Mouse (Mus musculus) limb, embryonic 12.5 days (tissue): ENCODE results near the gene Mansc1. TPM values are rescaled to one million over a fixed set of nuclear protein-coding genes. Genes with fewer than 3 reads are reported as not detected.
A peak's percentile ranks its signal among the peaks of the same experiment; 100 is the strongest.

Experiments used
- ATAC-seq: fragments of 200-750 bp; cut with Nextera tagmentation; 2 replicates; pipeline ENCODE4 v1.8.0; 2017; ENCODE audit warnings: low read depth, moderate TSS enrichment; ENCODE audit not compliant: insufficient number of reproducible peaks, insufficient read depth, low FRiP score, low TSS enrichment
- H3K27ac ChIP-seq: fragments of 300-500 bp; sonication (generic); 2 replicates; pipeline ENCODE4 v1.5.1; 2016; ENCODE audit warnings: mild to moderate bottlenecking, moderate library complexity
- H3K27me3 ChIP-seq: fragments of 300-500 bp; sonication (generic); 2 replicates; pipeline ENCODE4 v1.6.1; 2016; ENCODE audit warnings: mild to moderate bottlenecking, moderate library complexity
- H3K36me3 ChIP-seq: fragments of 300-500 bp; sonication (generic); 2 replicates; pipeline ENCODE4 v1.6.1; 2016; ENCODE audit warnings: mild to moderate bottlenecking, moderate library complexity
- H3K4me1 ChIP-seq: fragments of 300-500 bp; sonication (generic); replicated peaks from 2 replicates; pipeline ENCODE4 v1.6.1; 2016
- H3K4me2 ChIP-seq: fragments of 300-500 bp; sonication (generic); 2 replicates; pipeline ENCODE4 v1.6.1; 2016; ENCODE audit warnings: mild to moderate bottlenecking, moderate library complexity
- H3K4me3 ChIP-seq: fragments of 300-500 bp; sonication (generic); replicated peaks from 2 replicates; pipeline ENCODE4 v1.5.1; 2016; ENCODE audit warnings: mild to moderate bottlenecking
- H3K9ac ChIP-seq: fragments of 300-500 bp; sonication (generic); replicated peaks from 2 replicates; pipeline ENCODE4 v1.6.1; 2016; ENCODE audit warnings: mild to moderate bottlenecking, moderate library complexity
- H3K9me3 ChIP-seq: fragments of 300-500 bp; sonication (generic); 2 replicates; pipeline ENCODE4 v1.6.1; 2016; ENCODE audit warnings: mild to moderate bottlenecking, moderate library complexity
- WGBS: fragments of 180-500 bp; shearing (Covaris S2); methylation state at CpG from one replicate; pipeline ENCODE4 v1.1.7; 2016; 5-methylcytosine and 5-hydroxymethylcytosine counted together
- polyA plus RNA-seq: library from polyadenylated mRNA; unstranded; fragments of >200 nt; fragmentation: Nextera tagmentation; extraction: Ambion mirVana; gene quantifications from 2 replicates; pipeline ENCODE4 v1.2.1, GENCODE M21; 2016

Gene Mansc1
- polyA plus RNA-seq, 1 experiment from 2014 or later: 0.69 TPM

- ATAC-seq: no peak
- Histone ChIP-seq H3K27me3 (no peaks in the 10 kb centered on the region), H3K27ac (no peak overlapping the region), H3K4me1 (no peaks in the 10 kb centered on the region), H3K4me3 (no peak overlapping the region), H3K9me3 (no peaks in the 10 kb centered on the region), H3K36me3 (no peaks in the 10 kb centered on the region), H3K4me2 (no peak overlapping the region), H3K9ac (no peak overlapping the region)
- 88% methylated on average over 21 of the region's 21 CpGs for WGBS
Observed at GRCm38 (mm10) chr6:134594569-134595442, 37.5 kb downstream of the Mansc1 start.

- no peaks in the 10 kb centered on the region for H3K36me3 ChIP-seq
- ATAC-seq: no peak
- H3K9ac ChIP-seq: no peak overlapping the region
- H3K27me3 ChIP-seq: no peaks in the 10 kb centered on the region
- no peak overlapping the region for H3K27ac ChIP-seq
- H3K4me1 ChIP-seq: no peaks in the 10 kb centered on the region
- 79% methylated on average over 2 of the region's 2 CpGs for WGBS
- H3K9me3 ChIP-seq: no peaks in the 10 kb centered on the region
- no peak overlapping the region for H3K4me3 ChIP-seq
- no peak overlapping the region for H3K4me2 ChIP-seq
Observed at GRCm38 (mm10) chr6:134591614-134592013, 40.7 kb downstream of the Mansc1 start.

- 80% methylated on average over 5 of the region's 5 CpGs for WGBS
- Histone ChIP-seq H3K9ac (no peak overlapping the region), H3K4me3 (no peak overlapping the region), H3K27me3 (no peaks in the 10 kb centered on the region), H3K27ac (no peak overlapping the region), H3K9me3 (0 out of 2 replicates have a peak, but pooled peaks cover 6% of the 10 kb centered on the region), H3K36me3 (no peaks in the 10 kb centered on the region), H3K4me2 (no peak overlapping the region), H3K4me1 (no peaks in the 10 kb centered on the region)
- ATAC-seq: no peak
Observed at GRCm38 (mm10) chr6:134586241-134586640, 46.0 kb downstream of the Mansc1 start.

- ATAC-seq: no peak
- WGBS: 93% methylated on average over 2 of the region's 2 CpGs
Observed at GRCm38 (mm10) chr6:134584616-134585015, 47.7 kb downstream of the Mansc1 start.

DNA sequence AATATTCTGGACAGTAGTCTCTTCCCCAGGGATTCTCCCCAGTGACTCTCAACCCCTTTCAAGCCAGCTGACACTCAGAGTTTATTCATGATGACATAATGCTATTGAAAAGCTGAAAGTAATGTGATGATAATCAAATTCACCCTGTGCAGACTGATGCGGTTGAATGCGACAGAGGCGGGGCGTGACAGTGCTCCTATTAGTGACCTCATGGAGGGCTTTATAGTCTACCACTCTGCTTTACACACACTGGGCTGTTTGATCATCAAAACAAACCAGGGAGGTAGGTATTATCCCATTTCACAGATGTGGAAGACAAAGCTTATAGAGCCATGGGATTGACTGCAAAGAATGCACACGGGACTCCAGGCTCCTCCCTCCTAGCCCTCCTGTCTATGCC, 50.2 kb downstream of the Mansc1 start:
- Histone ChIP-seq H3K27me3 (no peaks in the 10 kb centered on the region), H3K36me3 (no peaks in the 10 kb centered on the region), H3K4me3 (no peak overlapping the region), H3K4me2 (no peak overlapping the region), H3K4me1 (no peaks in the 10 kb centered on the region), H3K27ac (no peak overlapping the region), H3K9me3 (0 out of 2 replicates have a peak, but pooled peaks cover 6% of the 10 kb centered on the region), H3K9ac (no peak overlapping the region)
- WGBS: 83% methylated on average over 5 of the region's 5 CpGs
- no peak for ATAC-seq

More at GRCm38 (mm10) chr6:134584616-134585015, 47.7 kb downstream of the Mansc1 start:
- Histone ChIP-seq H3K9me3 (0 out of 2 replicates have a peak, but pooled peaks cover 6% of the 10 kb centered on the region), H3K9ac (no peak overlapping the region), H3K27me3 (no peaks in the 10 kb centered on the region), H3K4me2 (no peak overlapping the region), H3K36me3 (no peaks in the 10 kb centered on the region), H3K4me1 (no peaks in the 10 kb centered on the region), H3K4me3 (no peak overlapping the region), H3K27ac (no peak overlapping the region)

DNA sequence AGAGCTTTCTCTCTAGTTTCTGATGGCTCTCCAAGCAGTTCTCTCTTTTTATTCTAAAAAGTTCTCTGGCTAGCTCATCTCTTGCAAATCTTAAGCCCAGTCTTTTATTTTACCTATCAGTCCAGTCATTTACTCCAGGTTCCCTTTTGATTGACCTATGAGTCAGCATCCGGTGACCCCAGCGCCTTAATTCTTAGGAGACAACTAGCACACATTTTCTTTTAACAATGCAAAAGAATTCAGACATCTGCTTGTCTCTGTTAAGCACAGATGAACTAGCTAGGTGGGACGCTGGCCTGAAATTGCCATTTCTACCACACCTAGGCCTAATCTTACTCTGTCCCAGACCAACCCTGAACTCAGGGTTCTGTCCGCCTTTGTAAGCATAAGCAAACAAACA, 52.8 kb downstream of the Mansc1 start:
- no peak overlapping the region for H3K4me3 ChIP-seq
- H3K4me2 ChIP-seq: no peak overlapping the region
- H3K36me3 ChIP-seq: no peaks in the 10 kb centered on the region
- H3K27ac ChIP-seq: no peak overlapping the region
- no peak overlapping the region for H3K9ac ChIP-seq
- no peaks in the 10 kb centered on the region for H3K27me3 ChIP-seq
- 91% methylated on average over 4 of the region's 4 CpGs for WGBS
- H3K4me1 ChIP-seq: no peaks in the 10 kb centered on the region
- ATAC-seq: no peak
- H3K9me3 ChIP-seq: no peaks in the 10 kb centered on the region

DNA sequence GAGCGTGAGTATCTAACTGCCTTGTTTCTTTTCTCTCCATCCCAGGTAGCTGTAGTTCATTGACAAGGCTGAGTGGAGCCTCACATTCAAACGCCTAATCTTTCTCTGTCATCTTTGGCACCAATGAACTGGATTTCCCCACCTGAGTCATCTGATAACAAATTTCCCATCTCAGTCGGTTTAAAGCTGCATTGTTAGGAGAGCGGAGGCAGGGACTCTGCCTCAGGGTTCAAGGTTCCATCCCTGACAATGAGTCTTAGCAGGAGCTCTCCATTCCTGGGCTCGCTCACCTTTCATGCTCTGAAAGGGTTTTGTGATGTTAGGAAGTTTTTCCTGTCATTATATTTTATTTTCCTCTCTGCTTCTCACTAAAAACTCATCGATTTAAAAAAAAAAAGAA, 54.2 kb downstream of the Mansc1 start:
- 67% methylated on average over 6 of the region's 6 CpGs for WGBS

DNA sequence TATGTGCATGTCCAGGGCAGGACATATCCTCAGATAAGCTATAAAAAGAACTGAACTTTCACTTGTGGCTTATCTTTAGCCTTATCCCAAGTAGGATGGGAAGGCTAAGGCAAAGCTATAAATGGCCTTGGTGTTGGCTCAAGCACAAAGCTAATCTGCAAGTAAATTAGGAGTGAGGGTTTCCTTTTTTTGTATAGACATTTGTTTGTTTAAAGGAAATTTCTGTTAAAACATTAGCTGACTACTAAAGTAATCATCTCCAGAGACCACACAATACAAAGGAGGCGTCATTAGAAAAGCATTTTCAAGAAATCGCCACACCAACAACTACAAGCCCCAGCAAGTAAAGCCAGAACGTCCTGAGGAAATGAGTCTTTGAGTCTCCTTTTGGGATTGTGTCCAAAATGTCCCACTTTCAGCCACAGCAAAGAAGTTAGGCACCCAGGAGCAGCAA, 57.0 kb downstream of the Mansc1 start:
- no peak overlapping the region for H3K9ac ChIP-seq
- no peak overlapping the region for H3K4me3 ChIP-seq
- 66% methylated on average over 3 of the region's 3 CpGs for WGBS
- H3K4me1 ChIP-seq: no peaks in the 10 kb centered on the region
- no peaks in the 10 kb centered on the region for H3K36me3 ChIP-seq
- no peaks in the 10 kb centered on the region for H3K27me3 ChIP-seq
- no peak overlapping the region for H3K27ac ChIP-seq
- H3K4me2 ChIP-seq: no peak overlapping the region
- ATAC-seq: no peak
- H3K9me3 ChIP-seq: no peaks in the 10 kb centered on the region

More for the DNA sequence above, 54.2 kb downstream of the Mansc1 start:
- H3K4me1 ChIP-seq: no peaks in the 10 kb centered on the region
- H3K36me3 ChIP-seq: no peaks in the 10 kb centered on the region
- H3K9me3 ChIP-seq: no peaks in the 10 kb centered on the region
- H3K27me3 ChIP-seq: no peaks in the 10 kb centered on the region
- H3K9ac ChIP-seq: no peak overlapping the region
- ATAC-seq: no peak
- no peak overlapping the region for H3K27ac ChIP-seq
- H3K4me3 ChIP-seq: no peak overlapping the region
- H3K4me2 ChIP-seq: no peak overlapping the region

- H3K9ac ChIP-seq: no peak overlapping the region
- 72% methylated on average over 5 of the region's 5 CpGs for WGBS
- H3K9me3 ChIP-seq: no peaks in the 10 kb centered on the region
- no peak overlapping the region for H3K27ac ChIP-seq
- peaks cover 10% of the 10 kb centered on the region for H3K4me1 ChIP-seq
- no peaks in the 10 kb centered on the region for H3K27me3 ChIP-seq
- H3K4me3 ChIP-seq: no peak overlapping the region
- no peaks in the 10 kb centered on the region for H3K36me3 ChIP-seq
- ATAC-seq: no peak
- no peak overlapping the region for H3K4me2 ChIP-seq
Observed at GRCm38 (mm10) chr6:134567986-134568556, 64.2 kb downstream of the Mansc1 start.

DNA sequence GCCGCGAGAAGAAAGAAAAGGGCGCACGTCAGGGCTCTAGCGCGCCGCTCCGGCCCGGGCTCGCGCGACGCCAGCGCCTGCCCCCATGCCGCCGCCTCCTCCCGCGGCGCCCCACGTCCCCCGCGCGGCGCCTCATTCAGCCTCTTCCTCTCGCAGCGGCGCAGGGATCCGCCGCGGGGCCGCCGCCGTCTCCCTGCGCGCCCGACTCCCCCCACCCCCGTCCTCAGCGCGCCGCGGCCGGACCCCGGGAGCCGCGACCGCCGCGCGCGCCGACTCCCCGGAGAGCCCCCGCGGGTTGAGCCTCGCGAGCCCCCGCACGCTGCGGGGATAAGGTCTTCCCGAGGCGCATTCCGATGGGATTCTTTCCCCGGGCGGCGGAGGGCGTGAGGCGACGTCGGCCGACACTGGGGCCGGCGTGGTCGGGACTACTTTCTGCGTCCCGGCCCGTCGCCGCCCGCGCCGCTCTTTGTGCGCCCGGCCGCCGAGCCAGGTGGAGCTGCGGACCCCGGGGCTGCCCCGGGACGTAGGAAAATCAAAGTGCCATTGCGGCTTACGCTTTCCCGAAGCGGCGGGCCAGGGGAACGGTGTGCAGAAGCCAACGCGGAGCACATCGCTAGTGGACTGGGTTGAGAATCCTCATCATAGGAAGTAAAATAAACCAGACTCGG, 65.3 kb downstream of the Mansc1 start, which contains the start of gene Lrp6:
Lrp6 (minus strand) TSS at position 148 of the 668 bp plus-strand sequence.
- peak within 1 kb of the TSS; percentile 95 for H3K4me3 ChIP-seq
- no peaks in the 10 kb centered on the region for H3K27me3 ChIP-seq
- no peaks in the 10 kb centered on the region for H3K9me3 ChIP-seq
- H3K4me1 ChIP-seq: peaks cover 10% of the 10 kb centered on the region
- ATAC-seq: peak; percentile 86
- H3K9ac ChIP-seq: peak within 1 kb of the TSS; percentile 98
- peaks cover 3% of the 10 kb centered on the region; the same call in 1 of the 2 replicates for H3K36me3 ChIP-seq
- WGBS: under 1% methylated on average over 92 of the region's 99 CpGs
- H3K27ac ChIP-seq: peak within 1 kb of the TSS; percentile 100
- peak within 1 kb of the TSS; percentile 73 for H3K4me2 ChIP-seq

- Histone ChIP-seq H3K4me2 (peak overlapping the region; percentile 73), H3K9ac (peak overlapping the region; percentile 98), H3K4me1 (peaks cover 15% of the 10 kb centered on the region), H3K9me3 (no peaks in the 10 kb centered on the region), H3K27ac (peak overlapping the region; percentile 100), H3K36me3 (peaks cover 3% of the 10 kb centered on the region; the same call in 1 of the 2 replicates), H3K27me3 (no peaks in the 10 kb centered on the region), H3K4me3 (peak overlapping the region; percentile 95)
- WGBS: 1% methylated on average over 40 of the region's 64 CpGs
- peak; percentile 75 for ATAC-seq
Observed at GRCm38 (mm10) chr6:134566248-134566817, 66.0 kb downstream of the Mansc1 start.
